In the genomic region with DNA sequence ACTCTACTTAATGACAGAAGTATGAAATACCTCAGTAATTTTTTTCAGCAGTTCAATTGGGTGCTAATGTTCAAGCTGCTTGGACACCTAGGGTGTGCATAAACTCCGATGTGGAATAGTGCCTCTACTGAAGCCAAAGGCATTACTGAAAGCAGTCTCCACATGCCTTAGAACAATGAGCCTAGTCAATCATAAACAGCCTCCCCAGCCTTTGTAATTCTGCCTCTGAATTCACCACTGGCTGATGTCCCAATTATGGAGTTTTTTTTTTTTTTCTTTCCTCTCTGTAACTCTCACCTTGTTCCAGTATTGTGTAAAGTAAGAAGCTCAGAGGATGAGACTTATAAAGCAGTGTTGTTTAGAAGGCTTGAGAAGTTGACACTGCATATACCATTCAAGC, we compare ENCODE assay signal across 26 mouse cellular contexts.
"Had no signal": no experiment of that assay in that cellular context is flagged by ENCODE, and none has a peak within 500 bp of the region (broad histone marks: within the 10 kb centered on the region; RNA-seq: fewer than 3 reads in every experiment).

No protein-coding gene starts in this region.

- H3K9ac ChIP-seq: limb, embryonic 12.5 days; limb, embryonic 15.5 days; liver, embryonic 14.5 days; lung, embryonic 15.5 days; midbrain, embryonic 13.5 days; neural tube, embryonic 13.5 days had no signal

- H3K27me3 ChIP-seq: limb, embryonic 12.5 days; limb, embryonic 15.5 days; lung, embryonic 15.5 days; megakaryocyte, embryonic 14.5 days; midbrain, embryonic 13.5 days; neural tube, embryonic 13.5 days had no signal

- H3K27ac ChIP-seq: kidney, postnatal 0 days; layer of hippocampus, adult 2 months; left cerebral cortex, adult 2 months; limb, embryonic 12.5 days; limb, embryonic 15.5 days; liver, embryonic 14.5 days; lung, embryonic 15.5 days; midbrain, embryonic 10.5 days; midbrain, embryonic 13.5 days; neural tube, embryonic 13.5 days had no signal

- DNase-seq: kidney, adult 18-20 months; kidney, postnatal 25 days; layer of hippocampus, postnatal 36 days; left cerebral cortex, postnatal 4 days; lung, adult 18-20 months; lung, postnatal 10 days; lung, postnatal 36 days; right cerebral cortex, adult 18-20 months; right cerebral cortex, postnatal 14 days; right cerebral cortex, postnatal 4 days; thymus, adult 18-20 months; thymus, postnatal 36 days had no signal

- H3K4me2 ChIP-seq: limb, embryonic 12.5 days; limb, embryonic 15.5 days; lung, embryonic 15.5 days; midbrain, embryonic 13.5 days; neural tube, embryonic 13.5 days had no signal

- H3K4me3 ChIP-seq: layer of hippocampus, adult 2 months; left cerebral cortex, adult 2 months; limb, embryonic 12.5 days; limb, embryonic 15.5 days; lung, embryonic 15.5 days; megakaryocyte, embryonic 14.5 days; midbrain, embryonic 10.5 days; midbrain, embryonic 13.5 days; myocyte; neural tube, embryonic 13.5 days had no signal

- H3K9me3 ChIP-seq: limb, embryonic 12.5 days; limb, embryonic 15.5 days; lung, embryonic 15.5 days; megakaryocyte, embryonic 14.5 days; midbrain, embryonic 10.5 days; midbrain, embryonic 13.5 days; neural tube, embryonic 13.5 days had no signal

- H3K36me3 ChIP-seq: limb, embryonic 12.5 days; limb, embryonic 15.5 days; lung, embryonic 15.5 days; midbrain, embryonic 10.5 days; midbrain, embryonic 13.5 days; neural tube, embryonic 13.5 days had no signal

- ATAC-seq: intestine, embryonic 16.5 days; midbrain, embryonic 13.5 days; midbrain, embryonic 16.5 days had no signal
